Mouse (Mus musculus) liver, postnatal 0 days (tissue): Measurements from ENCODE around the gene Rps21.

ENCODE experiments used
- CTCF ChIP-seq: sonication (generic); IDR thresholded peaks from 2 replicates; pipeline ENCODE4 v1.5.1; 2016; ENCODE audit warnings: antibody characterized with exemption, low read depth
- EP300 ChIP-seq: IDR thresholded peaks from 2 replicates; pipeline ENCODE4 v1.6.1; 2016; ENCODE audit warnings: antibody characterized with exemption, low read depth, mild to moderate bottlenecking

GRCm38 (mm10) chr2:180290503-180290902 is 33.3 kb downstream of the Rps21 start:
- TF ChIP-seq CTCF, result no peak
- no peak for TF ChIP-seq EP300
